Mouse (Mus musculus) MEL (cell line): ENCODE measurements around the gene Fam49a.

Source experiments
- CTCF ChIP-seq, 3 experiments: IDR thresholded peaks in 2 of 3; conservative IDR thresholded peaks in 1 of 3; 2 replicates each; pipeline ENCODE4 v1.5.1; 2011 to 2012; ENCODE audit warnings: low read length in 3 of 3, low read depth in 2 of 3, mild to moderate bottlenecking in 2 of 3, improper control_type of control experiment in 1 of 3, inconsistent platforms in 1 of 3, mixed read lengths in 1 of 3, moderate library complexity in 1 of 3; ENCODE audit not compliant: control insufficient read depth in 1 of 3, insufficient read depth in 1 of 3, poor library complexity in 1 of 3, severe bottlenecking in 1 of 3
- GABPA ChIP-seq: IDR thresholded peaks from 2 replicates; pipeline ENCODE4 v1.6.1; 2012; ENCODE audit warnings: low read depth, mild to moderate bottlenecking, inconsistent platforms, low read length, improper control_type of control experiment, moderate library complexity
- GATA1 ChIP-seq: IDR thresholded peaks from 2 replicates; pipeline ENCODE4 v1.6.1; 2011; ENCODE audit warnings: low read depth, low read length, improper control_type of control experiment
- MAFK ChIP-seq: IDR thresholded peaks from 2 replicates; pipeline ENCODE4 v1.6.1; 2011; ENCODE audit warnings: low read depth, mild to moderate bottlenecking, low read length, improper control_type of control experiment, borderline replicate concordance
- MXI1 ChIP-seq: IDR thresholded peaks from 2 replicates; pipeline ENCODE4 v1.6.1; 2011; ENCODE audit warnings: mild to moderate bottlenecking, low read depth, low read length, improper control_type of control experiment
- POLR2A ChIP-seq, 2 experiments: IDR thresholded peaks; 2 replicates each; pipeline ENCODE4 v1.6.1; 2011 to 2012; ENCODE audit warnings: low read length in 2 of 2, mild to moderate bottlenecking in 2 of 2, control low read depth in 1 of 2, improper control_type of control experiment in 1 of 2, low read depth in 1 of 2, moderate library complexity in 1 of 2; ENCODE audit not compliant: control insufficient read depth in 1 of 2, insufficient read depth in 1 of 2, poor library complexity in 1 of 2
- SMC3 ChIP-seq: IDR thresholded peaks from 2 replicates; pipeline ENCODE4 v1.6.1; 2011; ENCODE audit warnings: low read depth, low read length, improper control_type of control experiment
- USF1 ChIP-seq: IDR thresholded peaks from 2 replicates; pipeline ENCODE4 v1.6.1; 2014; ENCODE audit warnings: low read depth, mild to moderate bottlenecking, inconsistent platforms, low read length, improper control_type of control experiment, moderate library complexity
- USF2 ChIP-seq, 2 experiments: IDR thresholded peaks; 2 replicates each; pipeline ENCODE4 v1.6.1; 2011 to 2012; ENCODE audit warnings: improper control_type of control experiment in 2 of 2, low read length in 2 of 2, borderline replicate concordance in 1 of 2, inconsistent platforms in 1 of 2, low read depth in 1 of 2, mild to moderate bottlenecking in 1 of 2; ENCODE audit not compliant: insufficient read depth in 1 of 2
- ZC3H11A ChIP-seq: IDR thresholded peaks from 2 replicates; pipeline ENCODE4 v1.6.1; 2012; ENCODE audit warnings: low read depth, mild to moderate bottlenecking, inconsistent platforms, low read length, improper control_type of control experiment
- ZKSCAN1 ChIP-seq: IDR thresholded peaks from 2 replicates; pipeline ENCODE4 v1.6.1; 2012; ENCODE audit warnings: low read depth, mild to moderate bottlenecking, inconsistent platforms, low read length, improper control_type of control experiment, moderate library complexity
- ZNF384 ChIP-seq: IDR thresholded peaks from 2 replicates; pipeline ENCODE4 v1.6.1; 2012; ENCODE audit warnings: low read depth, mild to moderate bottlenecking, inconsistent platforms, low read length, improper control_type of control experiment

DNA sequence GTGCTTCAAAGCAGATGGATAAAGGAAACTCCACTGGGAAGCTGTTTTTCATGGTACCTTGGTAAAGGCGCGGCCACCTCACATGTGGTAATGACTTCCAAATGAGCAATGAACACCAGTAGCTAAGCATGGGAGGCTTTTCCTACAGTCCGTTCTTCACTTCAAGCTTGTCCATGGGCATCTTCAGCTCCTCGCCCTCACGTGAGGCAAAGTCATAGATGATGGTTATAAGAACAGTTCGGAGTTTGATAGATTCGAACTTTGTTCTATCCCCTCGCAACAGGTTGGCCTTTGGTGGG, 159.6 kb downstream of the Fam49a start:
- TF ChIP-seq USF1 (no peak), CTCF (IDR thresholded peaks at IDR 0.05 in 2 of 3, conservative IDR thresholded peaks at IDR 0.05 in 1 of 3; ENCODE audit: control insufficient read depth in 1 of 3, insufficient read depth in 1 of 3, low read depth in 2 of 3, low read length in 3 of 3, poor library complexity in 1 of 3, severe bottlenecking in 1 of 3) (no peak), SMC3 (no peak), ZKSCAN1 (no peak), GATA1 (no peak), MXI1 (no peak), ZNF384 (no peak), GABPA (no peak), POLR2A (IDR thresholded peaks at IDR 0.05; ENCODE audit: control insufficient read depth in 1 of 2, insufficient read depth in 1 of 2, low read depth in 1 of 2, low read length in 2 of 2, poor library complexity in 1 of 2) (no peak), ZC3H11A (no peak), MAFK (no peak), USF2 (IDR thresholded peaks at IDR 0.05; ENCODE audit: borderline replicate concordance in 1 of 2, insufficient read depth in 1 of 2, low read depth in 1 of 2, low read length in 2 of 2) (no peak)
